Mouse (Mus musculus): Measurements from ENCODE around the gene 1700069L16Rik.

Gene 1700069L16Rik

DNA sequence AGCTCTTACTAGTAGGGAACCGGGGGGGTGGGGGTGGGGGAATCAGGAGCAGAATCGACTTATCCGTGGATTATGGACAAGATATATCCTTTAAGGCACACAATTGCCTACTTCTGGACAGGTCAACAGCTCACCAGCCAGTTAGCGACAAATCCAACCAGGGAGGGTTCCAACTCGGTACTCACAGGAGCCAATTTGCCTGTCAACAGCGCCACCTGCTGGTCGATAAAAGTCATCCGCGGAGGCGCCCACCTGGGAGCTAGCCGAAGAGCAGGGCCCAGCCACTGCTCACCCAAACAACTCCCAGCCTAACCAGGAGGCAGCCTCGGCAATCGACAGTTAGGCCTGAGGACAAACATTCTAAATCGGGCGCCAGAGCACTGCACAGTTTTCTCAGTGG is at the start of gene 1700069L16Rik:
1700069L16Rik (minus strand) TSS at position 327 of the 400 bp plus-strand sequence.
- peak; percentile 66 to 84 for DNase-seq (ENCODE audit: low spot score in 2 of 2)

DNA sequence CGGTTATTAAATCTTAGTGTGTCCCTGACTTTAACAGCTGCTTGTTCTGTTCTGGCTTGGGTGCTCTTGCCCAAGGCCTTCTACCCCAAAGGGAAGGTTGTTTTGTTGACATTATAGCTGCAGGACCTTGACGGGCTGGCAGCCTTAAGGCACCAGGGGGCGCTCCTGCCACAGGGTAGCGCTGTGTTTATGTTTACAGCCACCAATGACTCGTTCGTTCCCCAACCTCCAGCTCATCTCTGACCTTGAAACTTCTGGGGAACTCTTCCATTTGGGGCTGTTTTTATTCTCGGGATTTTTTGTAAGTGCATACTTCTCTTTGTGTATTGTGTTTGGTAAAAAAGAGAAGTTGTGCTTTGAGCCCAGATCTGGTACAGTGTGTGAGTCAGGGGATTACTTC is 49.1 kb upstream of the 1700069L16Rik start:
- DNase-seq (ENCODE audit: low spot score in 2 of 2), result peak; percentile 92 to 96

DNA sequence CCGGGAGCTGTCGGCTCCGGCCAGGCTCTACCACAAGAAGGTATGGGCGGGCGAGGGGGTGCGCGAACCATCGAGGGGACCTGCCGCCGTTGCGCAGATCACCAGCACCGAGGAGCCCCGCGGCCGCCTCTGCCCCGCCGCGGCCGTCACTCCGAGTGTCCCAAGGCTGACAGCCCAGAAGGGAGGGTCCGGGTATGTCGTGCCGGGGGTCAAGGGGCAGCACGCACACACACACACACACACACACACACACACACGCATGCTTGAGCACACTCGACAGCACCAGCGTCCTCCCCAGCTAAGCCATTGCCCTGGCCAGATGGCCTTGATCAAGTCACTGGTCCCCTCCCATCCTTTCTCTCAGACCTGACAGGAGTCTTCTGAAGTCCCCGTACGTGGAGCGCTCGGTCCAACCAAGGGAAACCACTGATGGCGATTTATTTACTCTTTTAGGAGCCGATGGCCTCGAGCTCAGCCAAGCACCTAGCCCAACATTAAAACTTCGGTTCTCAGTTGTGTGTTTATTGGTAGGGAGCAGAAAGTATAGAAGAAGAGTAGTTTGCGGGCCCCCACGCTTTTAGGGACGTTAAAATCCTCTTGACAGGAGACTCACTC is 48.4 kb upstream of the 1700069L16Rik start:
- no peak for DNase-seq (ENCODE audit: low spot score in 2 of 2)

DNA sequence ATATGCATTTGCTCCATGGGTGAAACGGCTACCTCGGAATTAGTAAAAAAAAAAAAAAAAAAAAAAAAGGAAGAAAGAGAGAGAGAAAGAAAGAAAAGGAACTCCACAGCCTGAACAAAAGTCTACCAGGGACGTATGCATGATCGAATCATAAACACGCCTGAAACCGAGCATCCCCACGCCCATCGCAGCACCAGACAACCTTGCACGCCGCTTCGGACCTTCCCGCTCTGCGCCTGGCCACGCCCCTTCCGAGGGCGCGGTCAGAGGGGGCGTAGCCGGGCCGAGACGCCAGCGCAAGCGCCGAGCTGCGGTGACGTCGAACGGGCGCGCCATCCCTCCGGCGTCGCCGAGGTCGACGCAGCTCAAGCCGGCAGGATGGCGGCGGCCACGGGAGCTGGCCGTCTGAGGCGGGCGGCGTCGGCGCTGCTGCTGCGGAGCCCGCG is 47.9 kb upstream of the 1700069L16Rik start, which contains the start of the genes Sart3 and Iscu:
Sart3 (minus strand) TSS at position 61 of the 446 bp plus-strand sequence.
Iscu (plus strand) TSS at position 299 of the 446 bp plus-strand sequence.
- DNase-seq (ENCODE audit: low spot score in 2 of 2), result peak; percentile 93 to 97

DNA sequence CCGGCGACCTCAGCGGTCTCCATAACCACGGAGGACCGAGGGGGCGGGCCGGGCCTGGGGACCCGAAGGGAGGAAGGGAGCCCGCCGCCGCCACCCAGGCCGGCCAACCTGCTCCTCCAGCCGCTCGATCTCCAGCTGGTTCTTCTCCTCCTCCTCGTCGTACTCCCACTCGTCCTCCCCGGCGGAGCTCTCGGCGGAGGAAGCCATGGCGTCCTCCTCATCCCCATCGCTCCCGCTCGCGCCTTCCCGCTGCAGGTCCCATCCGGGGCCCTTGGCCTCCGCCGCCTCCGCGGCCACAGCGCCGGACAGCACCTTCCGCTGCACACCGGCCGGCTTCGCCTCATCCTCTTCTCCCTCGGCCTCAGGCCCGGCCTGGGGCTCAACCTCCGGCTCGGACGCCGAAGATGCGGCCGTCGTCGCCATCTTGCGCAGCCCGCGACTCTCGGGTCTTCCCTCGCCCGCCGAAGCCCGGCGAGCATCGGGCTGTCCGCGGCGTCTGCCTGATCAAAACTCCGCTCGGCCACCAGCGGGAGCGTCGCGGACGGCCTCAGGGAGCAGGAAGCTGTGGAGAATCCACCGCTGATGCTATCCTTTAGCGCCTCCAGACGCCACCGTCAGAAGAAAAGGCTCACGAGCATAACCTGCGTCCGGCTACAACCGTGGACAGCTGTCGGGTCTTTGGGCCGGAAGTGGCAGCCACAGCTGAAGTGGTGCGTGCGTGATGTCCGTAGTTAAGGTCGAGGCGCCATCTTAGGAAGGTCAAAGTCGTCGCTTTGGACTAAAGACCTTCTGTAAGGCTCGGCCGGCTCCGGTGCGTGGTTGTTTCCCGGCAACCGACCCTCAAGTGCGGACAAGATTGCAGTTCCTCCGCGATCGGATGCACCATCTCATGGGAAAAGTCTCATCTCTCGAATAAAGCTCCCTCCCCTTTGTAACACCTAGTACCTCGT is 46.9 kb upstream of the 1700069L16Rik start:
- DNase-seq (ENCODE audit: low spot score in 2 of 2), result peak; percentile 92 to 93

DNA sequence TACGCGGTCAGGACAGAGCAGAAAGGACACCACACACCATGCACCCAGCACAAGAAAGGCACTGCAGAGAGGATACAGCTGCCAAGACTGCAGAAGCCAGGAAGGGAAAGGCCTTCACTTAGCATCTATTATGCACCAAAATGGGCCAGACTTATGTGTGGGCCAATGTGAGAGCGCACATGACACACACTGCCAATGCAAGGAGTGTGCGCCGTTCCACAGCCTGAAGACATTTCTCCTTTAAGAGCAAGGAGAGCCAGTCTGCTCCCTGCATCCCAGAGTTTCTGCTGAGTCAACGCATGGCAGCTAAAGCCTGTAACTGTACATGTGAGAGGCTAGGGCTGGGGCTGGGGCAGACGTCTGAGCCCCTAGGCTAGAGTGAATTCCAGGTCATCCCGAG is 44.2 kb upstream of the 1700069L16Rik start:
- no peak for DNase-seq (ENCODE audit: low spot score in 2 of 2)

DNA sequence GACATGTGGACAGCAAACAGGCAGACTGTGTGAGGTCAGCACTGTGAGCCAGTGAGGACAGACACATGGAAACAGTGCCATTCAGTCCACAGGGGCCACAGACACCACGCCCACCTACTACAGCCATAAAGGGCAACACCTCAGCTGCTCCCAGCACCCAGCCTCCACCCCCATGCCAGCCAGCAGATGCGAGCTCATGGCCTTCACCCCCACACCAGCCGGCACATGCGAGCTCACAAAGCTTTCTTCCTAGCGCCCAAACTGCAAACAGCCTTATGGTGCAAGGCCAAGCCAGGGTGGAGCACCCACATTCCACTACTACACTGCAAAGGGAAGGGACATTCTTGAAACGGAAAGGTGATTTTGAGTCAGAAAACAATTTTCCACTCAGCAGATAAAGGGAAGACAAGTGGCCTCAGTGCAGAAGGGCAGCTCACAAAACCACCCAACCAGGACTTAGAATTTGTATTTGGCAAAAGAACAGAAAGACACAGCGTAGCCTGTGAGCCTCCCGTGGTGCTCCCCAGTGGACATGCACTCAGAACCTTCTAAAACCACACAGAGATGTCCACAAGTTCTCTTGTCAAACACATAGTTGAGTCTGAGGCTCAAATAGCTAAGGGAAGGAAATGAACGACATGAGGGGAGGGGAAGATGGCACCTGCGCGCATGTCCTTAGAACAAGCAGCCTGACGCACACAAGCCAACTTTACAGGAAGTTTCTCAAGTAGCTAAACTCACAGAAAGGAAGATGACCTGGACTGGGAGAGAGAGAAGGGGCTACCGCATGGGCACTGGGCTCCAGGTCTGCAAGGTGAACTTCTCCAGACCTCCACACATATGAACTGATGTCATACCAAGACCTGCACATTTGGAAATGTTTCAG is 41.3 kb upstream of the 1700069L16Rik start:
- DNase-seq (ENCODE audit: low spot score in 2 of 2), result no peak

DNA sequence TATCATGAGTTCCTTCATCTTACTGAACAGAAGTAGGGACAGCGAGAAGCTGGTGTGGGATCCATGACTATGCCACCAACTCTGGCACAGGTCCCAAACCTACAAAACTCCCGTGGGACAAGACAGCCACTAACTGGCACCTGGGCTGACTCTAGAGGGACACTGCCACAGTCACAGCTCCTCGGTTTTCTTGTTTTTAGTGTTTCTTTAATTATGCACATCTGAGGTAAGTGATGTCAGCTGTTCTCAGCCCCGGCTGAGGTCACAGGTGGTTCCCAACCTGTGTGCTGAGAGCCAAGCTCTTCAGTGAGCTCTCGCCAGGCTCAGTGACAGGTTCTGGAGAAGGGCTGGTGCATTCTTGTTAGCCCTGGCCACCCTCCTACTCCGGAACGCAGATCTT is 39.9 kb upstream of the 1700069L16Rik start:
- DNase-seq (ENCODE audit: low spot score in 2 of 2), result no peak

DNA sequence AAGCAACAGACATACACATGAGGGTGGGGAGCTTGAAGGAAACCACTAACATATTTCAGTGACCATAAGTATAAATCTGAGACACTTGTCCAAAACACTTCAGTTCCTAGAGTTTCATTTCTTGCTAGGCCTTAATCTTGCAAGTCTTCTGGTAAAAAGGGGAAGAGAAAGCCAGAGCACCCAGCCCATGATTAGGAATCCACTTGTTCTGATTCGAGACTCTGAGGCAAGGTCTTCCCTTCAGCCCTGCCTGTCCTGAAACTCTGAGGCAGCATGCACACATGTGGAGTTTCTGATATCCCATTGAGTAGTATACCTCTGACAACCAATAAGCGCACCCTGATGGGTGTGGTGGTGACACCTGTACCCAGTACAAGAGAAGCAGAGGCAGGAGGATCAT is 37.0 kb upstream of the 1700069L16Rik start:
- no peak for DNase-seq (ENCODE audit: low spot score in 2 of 2)

DNA sequence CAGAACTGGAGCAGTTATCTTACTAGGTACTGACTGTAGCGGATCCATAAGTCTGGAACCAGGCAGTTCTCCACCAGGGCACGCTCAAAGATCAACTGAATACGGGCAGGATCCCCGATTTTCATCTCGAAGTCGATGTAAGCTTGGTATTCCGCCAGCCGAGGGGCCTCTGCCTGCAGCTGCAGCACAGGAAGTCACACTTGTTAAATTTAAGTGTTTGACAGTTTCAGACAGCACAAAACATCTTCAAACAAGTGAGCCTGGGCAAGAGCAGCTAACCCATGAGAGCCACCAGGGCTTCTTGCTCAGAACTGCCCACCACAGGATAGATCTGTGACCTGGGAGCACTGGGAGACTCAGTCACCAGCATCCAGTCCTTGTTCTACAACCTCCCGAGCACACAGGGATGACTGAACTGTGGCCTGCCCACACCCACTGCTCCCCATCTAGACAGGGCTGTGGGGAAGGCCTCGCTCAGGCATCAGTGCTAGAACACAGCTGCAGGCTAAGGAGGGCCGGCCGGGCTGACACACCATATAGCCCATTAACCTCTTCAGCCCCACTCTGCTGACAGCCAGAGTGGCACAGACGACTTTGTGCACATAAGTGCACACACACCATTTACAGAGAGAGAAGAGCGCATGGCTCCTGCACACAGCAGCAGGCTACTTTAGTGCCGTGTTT is 30.9 kb upstream of the 1700069L16Rik start:
- DNase-seq (ENCODE audit: low spot score in 2 of 2), result no peak

DNA sequence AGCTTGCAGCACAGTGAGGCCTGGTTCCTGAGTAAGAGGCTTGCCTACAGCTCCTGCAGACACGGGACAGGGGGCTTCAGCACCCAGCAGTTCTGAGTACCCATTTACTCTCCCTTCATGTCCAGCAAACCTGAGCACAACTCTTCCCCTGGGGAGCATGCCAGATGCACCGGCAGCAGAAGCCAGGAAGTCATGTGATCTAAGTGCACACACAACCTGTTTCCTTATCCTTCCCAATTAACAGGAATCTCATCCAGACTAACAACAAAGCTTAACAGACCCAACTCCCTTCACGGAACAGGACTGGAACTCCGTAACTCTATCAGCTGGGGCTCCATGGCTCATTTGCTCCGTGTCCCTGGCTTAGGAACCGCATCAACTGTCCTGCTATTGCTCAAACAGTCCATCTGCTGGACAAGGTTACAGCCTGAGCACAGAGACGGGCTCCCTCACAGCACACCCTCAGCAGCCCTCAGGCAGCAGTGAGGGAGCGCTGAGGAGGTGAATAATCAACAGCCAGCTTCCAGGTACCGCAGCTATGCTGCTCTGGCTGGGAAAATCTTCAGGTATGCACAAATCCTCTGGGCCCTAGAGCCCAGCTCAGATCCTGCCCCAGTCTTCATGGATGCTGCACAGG is 27.1 kb upstream of the 1700069L16Rik start:
- DNase-seq (ENCODE audit: low spot score in 2 of 2), result no peak

DNA sequence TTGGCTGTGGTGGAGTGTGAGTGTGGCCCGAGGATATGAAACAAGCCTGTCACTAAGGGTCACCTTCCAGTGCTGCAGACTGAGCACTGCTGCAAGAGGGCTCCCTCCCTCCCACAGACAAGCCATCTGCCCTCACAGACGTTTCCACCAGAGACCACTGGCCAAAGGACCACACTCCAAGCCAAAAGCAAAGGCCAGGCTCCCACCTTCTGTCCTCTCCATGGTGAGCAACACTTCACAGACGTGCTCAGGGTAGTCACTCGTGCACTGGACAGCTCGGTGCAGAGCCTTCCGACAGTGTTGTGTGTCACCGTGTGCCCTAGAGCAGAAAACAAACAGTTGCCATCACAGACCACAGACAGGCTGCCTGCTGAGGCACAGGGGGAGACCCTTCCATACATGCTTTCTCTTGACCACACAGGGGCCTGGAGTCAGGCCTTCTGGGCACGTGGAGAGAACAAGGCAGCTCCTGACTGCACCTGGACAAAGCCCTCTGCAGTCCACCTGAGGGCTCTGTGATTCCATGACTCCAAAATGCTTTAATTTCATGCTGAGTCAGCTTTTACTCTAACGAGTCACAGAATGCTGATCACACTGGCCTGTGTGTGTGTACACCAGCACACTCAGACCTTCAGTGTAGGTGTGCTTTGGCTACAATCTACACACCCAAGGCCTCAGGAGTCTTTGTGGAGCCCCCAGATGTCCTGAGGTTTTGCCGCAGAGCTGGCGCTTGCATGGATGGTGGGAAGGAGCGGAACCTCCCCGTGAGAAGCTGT is 24.2 kb upstream of the 1700069L16Rik start:
- no peak for DNase-seq (ENCODE audit: low spot score in 2 of 2)

DNA sequence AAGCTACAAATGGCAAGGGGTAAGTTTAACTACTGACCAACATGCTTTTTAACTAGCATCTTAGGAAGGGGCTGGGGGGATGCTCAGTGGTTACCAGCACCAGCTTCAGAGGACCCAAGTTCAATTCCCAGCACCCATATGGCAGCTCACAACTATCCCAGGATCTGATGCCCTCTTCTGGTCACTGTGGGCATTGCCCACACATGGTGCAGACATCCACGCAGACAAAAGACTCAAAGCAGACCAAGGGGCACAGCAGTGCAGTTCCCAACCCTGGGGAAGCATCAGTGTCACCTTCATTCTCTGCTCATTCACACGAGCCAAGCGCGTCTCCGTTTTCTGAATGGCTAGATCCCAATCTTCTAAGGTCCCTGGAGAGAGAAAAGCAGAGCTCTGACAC is 23.1 kb upstream of the 1700069L16Rik start:
- no peak for DNase-seq (ENCODE audit: low spot score in 2 of 2)

DNA sequence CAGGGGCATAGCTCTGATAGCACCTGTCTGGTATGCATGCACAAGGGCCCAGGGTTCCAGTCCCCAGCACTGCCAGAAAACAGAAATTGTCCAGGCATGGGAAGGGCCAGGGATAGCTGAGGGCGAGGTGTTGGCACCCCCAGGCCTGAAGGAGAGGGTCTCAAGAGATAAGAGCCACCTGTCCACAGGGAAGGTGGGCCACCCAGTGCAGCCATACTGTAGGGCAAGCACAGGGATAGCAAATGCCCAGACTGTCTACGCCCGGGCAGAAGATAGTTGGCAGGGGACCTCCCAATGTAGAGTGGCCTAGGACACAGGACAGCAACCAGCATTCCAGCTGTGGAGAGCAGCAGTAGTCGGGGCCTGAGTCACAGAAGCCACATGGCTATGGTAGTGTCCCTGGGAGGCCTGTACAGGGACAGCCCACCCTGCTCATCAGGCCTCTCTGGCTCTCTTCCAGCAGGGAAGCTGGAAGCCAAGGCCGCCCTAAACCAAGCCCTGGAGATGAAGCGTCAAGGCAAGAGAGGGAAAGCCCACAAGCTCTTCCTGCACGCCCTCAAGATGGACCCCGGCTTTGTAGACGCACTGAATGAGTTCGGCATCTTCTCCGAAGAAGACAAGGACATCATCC is 13.2 kb upstream of the 1700069L16Rik start:
- DNase-seq (ENCODE audit: low spot score in 2 of 2), result no peak

DNA sequence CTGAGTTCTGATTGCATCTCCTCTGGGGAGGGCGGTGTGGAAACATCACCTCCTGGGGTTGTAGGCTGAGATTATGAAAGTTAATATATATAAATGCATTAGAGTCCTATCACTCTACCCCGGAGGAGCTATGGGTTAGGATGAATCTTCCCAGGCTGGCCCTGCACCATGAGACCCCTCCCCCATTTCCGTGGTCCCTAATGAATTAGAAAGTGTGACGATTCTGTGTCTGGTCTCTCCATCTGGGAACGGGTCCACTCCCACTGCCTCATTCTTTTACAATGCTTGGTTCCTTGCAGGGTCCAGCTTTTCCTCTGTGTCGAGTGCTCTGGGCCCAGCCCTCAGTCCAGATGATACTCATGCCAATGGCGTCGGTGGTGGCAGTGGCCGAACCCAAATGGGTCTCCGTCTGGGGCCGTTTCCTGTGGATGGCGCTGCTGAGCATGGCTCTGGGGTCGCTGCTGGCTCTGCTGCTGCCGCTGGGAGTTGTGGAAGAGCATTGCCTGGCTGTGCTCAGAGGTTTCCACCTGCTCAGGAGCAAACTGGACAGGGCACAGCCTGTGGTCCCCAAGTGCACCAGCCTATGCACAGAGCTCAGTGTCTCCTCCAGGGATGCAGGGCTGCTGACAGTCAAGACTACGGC is 12.1 kb upstream of the 1700069L16Rik start:
- peak in 1 of 2 experiments; percentile 27 for DNase-seq (ENCODE audit: low spot score in 2 of 2)

DNA sequence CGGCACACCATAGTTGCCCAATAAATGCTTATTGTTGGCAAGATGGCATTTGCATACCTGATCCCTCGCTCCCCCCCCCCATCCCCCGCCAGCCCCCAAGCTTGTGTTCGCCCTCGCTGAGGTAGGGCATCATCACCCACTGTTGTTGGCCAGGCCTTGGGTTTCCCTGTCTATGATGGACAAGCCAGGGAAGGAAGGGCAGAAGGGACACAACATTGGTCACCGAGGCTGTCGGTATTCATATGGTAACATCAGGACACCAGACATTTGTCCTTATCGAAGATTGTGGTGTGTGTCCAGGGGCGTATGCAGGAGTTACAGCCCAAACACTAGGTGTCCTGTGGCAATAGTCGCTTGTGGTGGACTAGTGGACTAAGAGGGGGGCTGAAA is 11.5 kb upstream of the 1700069L16Rik start:
- DNase-seq (ENCODE audit: low spot score in 2 of 2), result no peak

DNA sequence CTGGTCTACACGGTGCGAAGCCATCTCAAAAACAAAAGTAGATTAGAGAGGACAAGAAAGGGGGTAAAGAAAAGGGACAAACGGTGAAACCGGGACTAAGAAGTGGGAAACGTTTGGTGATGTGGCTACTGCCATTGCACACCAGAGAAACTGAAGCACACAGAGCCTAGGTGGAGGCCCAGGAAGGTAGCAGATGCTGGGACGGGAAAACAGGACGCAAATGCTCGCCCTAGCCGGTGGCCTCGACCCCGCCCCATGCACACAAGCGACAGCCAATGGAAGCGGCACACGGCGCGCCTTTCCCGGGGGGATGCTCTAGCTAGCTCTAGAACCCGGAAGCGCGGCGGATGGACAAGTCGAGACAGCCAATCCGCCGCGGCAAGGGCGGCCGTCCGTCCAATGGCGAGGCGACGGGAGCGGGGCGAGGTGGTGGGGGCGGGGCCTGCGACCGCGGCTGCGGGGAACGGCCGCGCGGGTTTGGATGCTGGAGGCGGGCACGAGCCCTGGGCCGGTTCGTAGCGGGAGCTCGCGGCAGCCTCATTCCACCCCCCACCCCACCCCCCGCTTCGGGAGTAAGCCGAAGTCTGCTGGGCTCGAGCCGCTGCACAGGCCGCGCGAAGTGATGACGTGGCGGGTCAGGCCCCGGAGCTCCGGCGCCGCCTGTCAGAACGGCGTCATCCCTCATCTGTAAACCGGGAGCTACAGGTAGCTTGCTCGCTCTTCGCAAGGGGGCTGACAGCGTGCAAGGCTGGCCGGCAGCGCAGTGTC is 11.0 kb upstream of the 1700069L16Rik start, which contains the start of gene Ficd:
Ficd (plus strand) TSS at position 459 of the 768 bp plus-strand sequence.
- peak; percentile 85 to 95 for DNase-seq (ENCODE audit: low spot score in 2 of 2)

DNA sequence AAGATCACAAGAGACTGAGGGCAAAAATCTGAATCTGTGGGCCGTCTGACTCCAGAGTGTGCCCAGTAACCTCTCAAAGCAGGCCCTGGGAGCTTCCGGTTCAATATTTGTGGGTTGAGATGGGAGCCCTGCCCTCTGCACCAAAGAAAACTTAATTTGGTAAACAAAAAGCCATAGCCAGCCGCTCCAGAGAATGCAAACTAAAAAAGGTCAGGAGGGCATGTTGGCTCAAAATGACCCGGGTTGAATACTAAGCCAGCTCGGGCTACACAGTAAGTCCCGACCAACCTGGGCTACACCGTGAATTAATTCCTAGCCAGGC is 10.4 kb upstream of the 1700069L16Rik start:
- no peak for DNase-seq (ENCODE audit: low spot score in 2 of 2)

Measured in spleen, postnatal 10 days (tissue).